Mouse (Mus musculus) cerebellum, postnatal 14 days (tissue): ENCODE measurements around the gene Dennd1a.

Source experiments
- DNase-seq, 2 experiments: peaks; one replicate each; pipeline ENCODE4 v3.0.0; 2021; ENCODE audit warnings: mixed read lengths in 2 of 2

The Dennd1a gene

DNA sequence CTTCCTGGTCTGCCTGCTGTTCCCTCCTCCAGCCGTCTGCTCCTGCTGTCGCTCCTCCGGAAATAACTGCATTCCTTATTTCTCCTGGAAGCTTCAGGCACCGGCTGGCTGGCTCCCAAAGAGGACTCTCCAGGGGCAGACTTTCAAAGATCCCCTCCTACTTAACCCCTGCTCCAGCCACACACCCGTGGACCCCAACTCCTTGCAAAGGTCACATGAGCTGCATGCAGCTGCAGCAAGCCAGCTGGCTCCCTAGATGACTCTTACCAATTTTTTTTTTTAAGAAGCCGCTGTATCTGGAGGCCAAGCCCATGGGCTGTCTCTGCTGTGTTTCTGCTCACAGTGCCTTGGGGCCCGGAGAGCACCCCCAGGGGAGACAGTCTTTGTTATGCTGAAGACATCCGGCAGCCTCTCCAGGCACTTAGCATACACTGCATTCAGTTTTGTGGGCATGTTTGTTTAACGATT lies 520.1 kb downstream of the Dennd1a start:
- DNase-seq: no peak

DNA sequence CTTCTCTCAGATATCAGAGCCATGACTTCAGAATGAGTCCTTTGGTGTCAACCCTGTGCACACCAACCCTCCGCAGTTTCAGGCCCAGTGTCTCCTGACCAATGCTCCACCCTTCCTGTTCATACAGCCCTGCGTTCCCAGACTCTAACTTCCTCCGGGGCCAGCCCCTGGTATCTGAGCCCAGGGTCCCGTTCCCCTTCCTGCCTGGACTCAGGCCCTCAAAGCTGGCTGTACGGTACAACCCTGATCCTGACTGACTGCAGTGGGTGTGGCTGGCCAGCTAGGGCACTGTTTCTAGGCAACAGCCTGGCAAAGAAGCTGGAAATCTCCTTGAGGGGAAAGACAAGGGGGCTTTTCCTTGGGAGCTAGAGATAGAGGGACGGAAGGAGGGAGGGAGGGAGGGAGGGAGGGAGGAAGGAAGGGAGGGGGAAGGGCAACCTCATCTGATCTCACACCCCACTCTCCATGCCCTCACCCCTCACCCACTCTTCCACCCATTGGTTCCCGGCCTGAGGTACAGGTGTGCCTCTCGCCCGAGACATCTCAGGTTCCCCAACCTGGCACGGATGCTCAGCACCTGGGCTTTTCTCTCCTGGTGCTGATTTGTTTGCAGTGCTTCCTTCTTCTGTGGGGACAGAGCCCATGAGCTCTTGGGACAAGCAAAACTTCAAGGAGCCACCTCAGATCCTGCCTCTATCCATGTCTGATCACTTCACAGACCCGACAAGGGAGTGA lies 521.0 kb downstream of the Dennd1a start:
- DNase-seq: no peak

DNA sequence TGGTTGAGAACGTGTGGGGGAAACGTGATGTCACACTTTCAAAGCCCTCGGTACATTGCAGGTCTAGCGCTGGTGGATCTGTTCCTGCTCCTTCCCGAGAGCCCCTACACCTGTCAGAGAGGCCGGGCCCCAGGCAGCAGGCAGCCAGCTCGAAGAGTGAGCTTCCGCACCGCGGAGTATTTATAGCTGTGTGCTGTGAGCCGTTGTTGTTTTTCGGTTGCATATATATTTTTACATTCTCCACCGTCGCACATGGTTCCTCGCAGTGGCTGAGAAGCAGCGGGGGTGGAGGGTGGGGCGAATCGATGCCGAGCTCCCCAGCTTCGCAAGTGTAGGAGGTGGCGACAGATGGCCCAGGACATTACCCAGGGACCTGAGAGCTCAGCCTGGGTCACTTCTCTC lies 522.1 kb downstream of the Dennd1a start:
- peak in 1 of 2 experiments; percentile 23 for DNase-seq

DNA sequence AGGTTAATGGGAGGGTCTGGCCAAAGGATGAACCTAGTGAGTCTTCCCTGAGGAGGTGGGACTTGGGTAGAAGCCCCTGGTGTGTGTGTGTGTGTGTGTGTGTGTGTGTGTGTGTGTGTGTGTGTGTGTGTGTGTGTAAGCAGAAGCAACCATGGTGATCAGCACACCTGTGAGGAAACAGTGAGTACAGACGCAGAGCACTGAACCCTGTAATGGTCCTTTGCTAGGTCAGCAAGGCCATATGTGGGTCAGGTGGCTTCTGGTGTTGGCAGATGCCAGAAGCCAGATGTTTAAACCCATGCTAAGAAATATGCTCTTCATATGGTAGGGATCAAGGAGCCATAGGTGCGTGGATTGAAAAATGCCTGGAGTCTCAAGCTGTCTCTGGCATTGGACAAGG lies 522.7 kb downstream of the Dennd1a start:
- DNase-seq: no peak

DNA sequence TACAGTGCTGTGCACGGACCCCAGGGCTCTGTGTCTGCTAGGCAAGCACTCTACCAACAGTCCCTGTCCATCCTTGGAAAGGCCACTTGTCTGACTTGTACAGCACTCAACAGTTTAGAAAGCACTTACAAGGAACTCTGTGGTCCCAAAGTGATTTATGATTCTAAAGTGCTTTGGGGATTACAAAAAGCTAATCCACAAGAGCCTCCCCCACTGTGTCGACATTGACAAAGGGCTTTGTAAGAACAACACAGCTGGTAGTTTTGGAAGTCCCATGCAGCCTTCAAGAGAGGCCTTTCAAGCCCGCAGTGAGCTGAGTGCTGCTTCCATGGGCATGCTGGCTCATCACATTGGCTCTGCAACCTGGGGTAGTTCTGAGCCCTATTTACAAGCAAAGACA lies 523.6 kb downstream of the Dennd1a start:
- DNase-seq: no peak

DNA sequence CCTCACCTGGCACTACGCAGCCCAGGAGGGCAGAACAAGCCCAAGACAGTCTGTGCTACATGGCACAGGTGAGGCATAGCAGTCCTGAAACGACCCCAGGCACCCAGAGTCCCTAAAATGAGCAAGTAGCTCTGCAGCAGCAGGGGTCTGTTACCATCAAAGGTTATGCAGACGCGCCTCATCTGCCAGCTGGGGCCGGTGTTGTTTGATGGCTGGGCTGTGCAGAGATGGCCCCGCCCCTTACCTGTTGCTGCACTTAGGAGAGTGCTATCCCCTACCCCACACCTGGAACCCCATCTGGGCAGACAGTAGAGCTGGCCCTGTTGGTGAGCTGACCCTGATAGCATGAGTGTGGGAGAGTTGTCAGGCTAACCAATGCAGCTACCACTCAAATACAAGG lies 526.6 kb downstream of the Dennd1a start:
- no peak for DNase-seq

DNA sequence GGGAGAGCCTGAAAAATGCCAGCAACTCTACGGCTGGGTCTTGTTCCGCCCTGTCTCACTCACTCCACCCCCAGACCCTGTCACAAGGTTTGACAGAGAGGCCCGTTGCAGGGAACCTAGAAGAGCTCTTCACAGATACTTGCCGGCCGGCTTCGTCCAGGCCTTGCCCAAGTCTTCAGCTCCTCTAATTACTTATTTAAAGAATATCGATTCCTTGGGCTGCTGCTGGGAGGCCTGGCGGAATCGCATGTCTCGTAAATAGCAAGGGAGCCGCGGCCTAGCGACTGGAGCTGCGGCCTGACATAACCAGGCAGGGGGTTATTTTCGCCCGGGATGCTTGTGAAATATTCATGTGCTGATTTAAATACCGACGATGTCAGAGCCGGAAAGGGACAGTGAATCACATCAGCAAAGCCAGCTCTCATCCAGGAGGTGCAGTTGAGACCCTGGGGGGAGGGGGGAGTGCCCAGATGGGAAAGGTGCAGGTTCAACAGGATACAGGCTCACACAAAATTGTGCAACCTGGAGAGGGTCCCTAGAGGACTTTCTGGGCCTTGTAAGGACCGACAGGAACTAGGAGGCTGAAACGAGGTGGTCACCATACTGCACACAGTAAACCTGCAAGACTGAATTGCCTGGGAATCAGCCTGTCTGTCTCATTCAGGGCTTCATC lies 528.7 kb downstream of the Dennd1a start:
- DNase-seq: no peak

DNA sequence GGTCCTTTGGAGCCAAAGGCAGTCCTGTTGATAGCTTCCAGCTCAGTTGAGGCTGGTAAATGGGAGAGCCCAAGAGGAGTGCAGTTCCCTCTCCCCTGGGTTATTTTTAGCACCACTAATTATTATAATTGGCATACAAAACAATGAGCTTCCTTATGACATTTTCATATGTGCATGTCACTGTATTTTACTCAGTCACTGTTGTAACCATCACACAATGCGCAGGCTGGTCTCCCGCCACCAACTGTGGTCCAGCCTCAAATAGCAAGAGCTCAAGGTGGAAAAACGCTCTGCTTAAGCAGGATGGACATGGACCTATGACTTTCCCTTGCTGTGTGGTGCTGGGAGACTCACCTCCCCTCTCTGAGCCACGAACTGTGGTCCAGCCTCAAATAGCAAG lies 529.4 kb downstream of the Dennd1a start:
- no peak for DNase-seq

DNA sequence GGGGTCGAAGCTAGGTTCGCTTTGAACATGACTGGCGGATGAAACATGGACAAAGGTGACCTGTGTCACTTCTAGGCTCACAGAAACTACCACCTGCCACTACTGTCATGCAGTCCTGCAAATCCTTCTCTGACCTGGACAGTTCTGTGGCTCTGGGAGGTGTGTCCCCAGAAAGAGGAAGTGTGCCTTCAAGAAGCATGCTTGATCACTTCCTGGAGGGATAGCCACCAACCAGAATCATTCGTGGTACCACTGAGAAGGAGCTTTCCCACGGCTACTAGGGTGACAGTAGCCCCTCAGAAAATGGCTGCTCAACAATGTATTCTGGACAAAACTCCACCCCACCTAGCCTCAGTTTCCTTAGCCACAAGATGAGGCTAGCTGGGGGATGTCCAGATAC lies 530.2 kb downstream of the Dennd1a start:
- DNase-seq: no peak

DNA sequence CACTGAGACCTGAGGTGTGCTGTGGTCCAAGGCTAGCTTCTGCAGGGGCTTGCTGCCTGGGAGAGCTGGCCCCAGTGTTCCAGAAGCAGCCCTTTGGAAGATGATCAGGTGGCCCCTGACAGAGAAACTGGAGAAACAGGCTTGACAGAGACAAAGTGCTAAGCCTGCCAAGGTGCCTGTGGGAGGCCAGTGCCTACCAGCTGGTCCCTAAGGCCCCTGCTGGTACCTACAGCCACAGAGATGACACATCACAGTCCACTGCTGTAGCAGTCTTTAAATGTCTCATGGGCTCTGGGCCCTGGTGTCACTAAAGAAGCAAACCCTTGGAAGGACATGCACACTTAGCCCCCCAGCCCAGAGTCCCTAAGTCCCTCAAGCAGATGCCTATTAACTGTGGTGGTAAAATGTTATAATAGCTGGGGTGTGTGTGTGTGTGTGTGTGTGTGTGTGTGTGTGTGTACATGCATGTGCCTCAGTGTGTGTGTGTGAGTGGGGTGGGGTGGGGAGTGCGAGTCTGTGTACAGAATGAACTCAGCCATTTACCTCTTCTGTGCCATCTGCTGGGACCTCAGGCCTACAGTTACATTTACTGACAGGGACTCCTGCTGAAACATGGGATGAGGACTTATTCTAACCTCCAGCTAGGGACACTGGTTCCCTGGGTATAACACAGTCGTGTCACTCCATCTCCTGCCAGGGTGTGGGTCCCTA lies 530.8 kb downstream of the Dennd1a start:
- DNase-seq: peak; percentile 80 to 85

DNA sequence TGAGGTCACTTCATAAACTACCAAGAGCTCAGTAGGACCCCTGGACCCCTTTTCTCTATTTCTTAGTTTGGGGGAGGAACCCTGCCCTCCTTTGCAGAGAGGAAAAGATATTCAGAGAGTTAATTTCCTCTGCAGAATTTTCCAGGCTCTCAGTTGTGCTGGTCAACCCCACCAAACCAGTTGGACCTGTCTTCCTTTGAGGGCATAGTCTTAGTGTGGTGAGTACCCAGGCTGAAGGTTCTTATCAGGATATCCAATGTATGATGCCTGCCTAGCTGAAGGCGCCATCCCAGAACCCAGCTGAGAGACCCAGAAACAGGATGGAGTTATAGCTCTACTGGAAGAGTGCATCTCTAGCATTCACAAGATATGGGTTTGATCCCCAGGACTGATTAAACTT lies 536.1 kb downstream of the Dennd1a start:
- no peak for DNase-seq

DNA sequence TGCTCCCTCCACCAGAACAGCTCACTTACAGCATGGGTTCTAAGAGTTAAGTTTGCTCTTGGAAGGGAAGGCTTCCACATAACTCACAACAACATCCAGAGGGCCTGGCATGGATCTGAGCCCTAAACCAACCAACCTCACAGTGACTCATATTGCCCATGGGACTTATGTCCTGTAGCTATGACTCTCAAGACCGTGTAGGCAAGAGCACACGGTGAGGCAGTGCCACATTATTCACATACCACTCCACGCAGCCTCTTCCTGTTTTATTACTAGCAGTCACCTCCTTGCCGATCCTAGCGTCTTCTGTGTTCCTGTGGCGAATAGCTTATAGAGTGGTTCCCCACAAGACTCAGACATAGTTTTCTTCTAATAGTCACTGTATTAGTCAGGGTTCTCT lies 537.9 kb downstream of the Dennd1a start:
- no peak for DNase-seq
